Mouse (Mus musculus) neural tube, embryonic 14.5 days (tissue): ENCODE data around the gene Iqcj. TPM values are rescaled to one million over a fixed set of nuclear protein-coding genes. Genes with fewer than 3 reads are reported as not detected.

Source experiments
- ATAC-seq: fragments of 200-750 bp; cut with Nextera tagmentation; 2 replicates; pipeline ENCODE4 v1.8.0; 2017; ENCODE audit warnings: low read depth, mild to moderate bottlenecking, moderate TSS enrichment, moderate library complexity
- H3K27ac ChIP-seq: fragments of 300-500 bp; sonication (generic); 2 replicates; pipeline ENCODE4 v1.5.1; 2014; ENCODE audit warnings: low read depth, mild to moderate bottlenecking, control low read depth, low read length, moderate library complexity, mixed read lengths
- H3K27me3 ChIP-seq: fragments of 300-500 bp; sonication (generic); 2 replicates; pipeline ENCODE4 v1.6.1; 2014; ENCODE audit warnings: low read length; ENCODE audit not compliant: control insufficient read depth, insufficient read depth
- H3K36me3 ChIP-seq: fragments of 300-500 bp; sonication (generic); 2 replicates; pipeline ENCODE4 v1.6.1; 2014; ENCODE audit warnings: low read length, mixed read lengths; ENCODE audit not compliant: control insufficient read depth, insufficient read depth
- H3K4me1 ChIP-seq: fragments of 300-500 bp; sonication (generic); 2 replicates; pipeline ENCODE4 v1.6.1; 2014; ENCODE audit warnings: low read length; ENCODE audit not compliant: control insufficient read depth, insufficient read depth
- H3K4me2 ChIP-seq: fragments of 300-500 bp; sonication (generic); 2 replicates; pipeline ENCODE4 v1.6.1; 2014; ENCODE audit warnings: mild to moderate bottlenecking, low read depth, low read length, control low read depth
- H3K4me3 ChIP-seq: fragments of 300-500 bp; sonication (generic); 2 replicates; pipeline ENCODE4 v1.5.1; 2014; ENCODE audit warnings: low read depth, low read length, control low read depth, mixed read lengths
- H3K9ac ChIP-seq: fragments of 300-500 bp; sonication (generic); replicated peaks from 2 replicates; pipeline ENCODE4 v1.6.1; 2014; ENCODE audit warnings: low read depth, mild to moderate bottlenecking, control low read depth, low read length, mixed read lengths
- H3K9me3 ChIP-seq: fragments of 300-500 bp; sonication (generic); 2 replicates; pipeline ENCODE4 v1.6.1; 2016; ENCODE audit warnings: low read length; ENCODE audit not compliant: control insufficient read depth
- WGBS: fragments of 180-500 bp; shearing (Covaris S2); extraction: QIAGEN DNeasy Blood & Tissue Kit; methylation state at CpG from one replicate; pipeline ENCODE4 v1.1.7; 2014; 5-methylcytosine and 5-hydroxymethylcytosine counted together
- polyA plus RNA-seq: library from polyadenylated mRNA; unstranded; fragments of >200 nt; fragmentation: Nextera tagmentation; extraction: Ambion mirVana; gene quantifications from 2 replicates; pipeline ENCODE4 v1.2.1, GENCODE M21; 2014

Gene Iqcj
- 1.1 and 1.9 TPM in 2 replicates for polyA plus RNA-seq

DNA sequence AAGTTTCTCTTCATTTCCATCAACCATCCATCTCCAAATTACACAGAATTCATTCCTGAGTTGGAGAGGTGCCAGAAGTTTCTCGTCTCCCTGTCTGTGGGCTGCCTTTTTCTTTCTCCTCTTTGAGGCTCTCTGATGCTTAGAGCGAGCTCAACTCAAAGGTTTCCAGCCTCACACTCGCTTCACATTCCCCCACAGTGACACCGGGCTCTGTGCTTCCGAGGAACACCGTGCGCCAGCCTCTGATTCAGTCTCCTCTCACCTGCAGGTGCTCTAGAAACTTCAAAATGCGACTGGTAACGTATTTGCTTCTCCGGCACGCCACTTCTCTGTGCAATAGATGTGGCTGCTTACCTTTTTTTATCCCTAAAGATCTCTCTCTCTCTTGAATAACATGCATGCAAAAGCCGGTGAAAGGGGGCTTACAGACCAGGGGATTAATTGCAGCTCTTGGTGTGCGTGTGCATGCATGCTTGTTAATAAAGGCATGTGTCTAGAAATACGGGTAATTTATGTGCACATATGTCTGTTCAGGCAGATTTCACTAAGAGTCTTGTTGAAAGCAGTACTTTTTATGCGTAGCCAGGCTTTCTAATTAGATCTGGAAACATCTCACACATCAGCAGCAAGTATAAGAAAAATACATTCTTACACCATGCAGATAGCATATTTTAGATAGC, at the start of gene Iqcj, which contains the start of gene Iqschfp:
Iqcj (plus strand) TSS at position 195 of the 680 bp plus-strand sequence.
Iqschfp (plus strand) TSS at position 207 of the 680 bp plus-strand sequence.
- H3K27me3 ChIP-seq: no peaks in the 10 kb centered on the region
- ATAC-seq: no peak; the same call in 1 of the 2 replicates
- peaks cover 10% of the 10 kb centered on the region for H3K4me1 ChIP-seq
- H3K9me3 ChIP-seq: no peaks in the 10 kb centered on the region
- no peak within 1 kb of the TSS; the same call in 1 of the 2 replicates for H3K9ac ChIP-seq
- H3K4me3 ChIP-seq: peak within 1 kb of the TSS; percentile 18
- peak within 1 kb of the TSS; percentile 42 for H3K4me2 ChIP-seq
- peak within 1 kb of the TSS; percentile 16 for H3K27ac ChIP-seq
- H3K36me3 ChIP-seq: no peaks in the 10 kb centered on the region
- WGBS: 23% methylated on average over 15 of the region's 15 CpGs

DNA sequence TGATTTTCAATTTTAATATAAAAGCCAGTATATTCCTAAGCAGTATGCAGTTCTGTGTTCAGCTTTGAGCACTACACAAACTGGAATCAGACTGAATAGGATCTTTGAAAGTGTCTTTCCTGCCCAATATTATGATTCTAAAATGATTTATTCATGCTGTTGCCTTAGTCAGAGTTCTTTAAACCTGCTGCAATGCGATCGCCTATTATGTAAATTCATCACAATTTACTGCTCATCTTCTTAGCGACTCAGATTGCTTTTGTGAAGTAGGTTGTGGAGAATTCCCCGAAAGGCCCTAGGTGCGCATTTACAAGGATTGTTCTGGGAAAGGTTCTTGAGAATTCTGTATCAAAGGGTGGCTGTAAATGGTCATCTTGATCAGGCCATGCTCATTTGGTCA, 39.6 kb upstream of the Iqcj start:
- Histone ChIP-seq H3K4me2 (no peak overlapping the region), H3K36me3 (no peaks in the 10 kb centered on the region), H3K9me3 (no peaks in the 10 kb centered on the region), H3K27ac (no peak overlapping the region), H3K9ac (no peak overlapping the region), H3K4me1 (no peaks in the 10 kb centered on the region), H3K27me3 (no peaks in the 10 kb centered on the region), H3K4me3 (no peak overlapping the region)
- no peak for ATAC-seq
- WGBS: 71% methylated on average over 5 of the region's 5 CpGs

DNA sequence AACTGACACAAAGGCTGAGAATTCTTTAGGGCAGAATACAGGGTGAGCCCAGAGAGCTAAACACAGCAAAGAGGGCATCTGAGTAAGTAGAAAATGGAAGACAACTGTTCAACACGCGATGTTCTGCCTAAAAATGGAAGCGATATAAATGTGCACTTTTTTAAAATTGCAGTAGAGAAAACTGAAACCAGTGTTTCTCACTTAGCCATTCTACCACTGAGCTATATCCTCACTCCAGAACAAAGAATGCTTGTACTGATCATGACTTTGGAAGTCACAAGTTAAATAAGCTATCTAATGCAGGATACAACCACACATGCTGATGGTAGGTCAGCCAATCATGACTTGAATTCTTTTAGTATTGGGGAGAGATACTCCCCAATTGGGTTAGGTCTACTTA, 30.5 kb upstream of the Iqcj start:
- Histone ChIP-seq H3K27ac (no peak overlapping the region), H3K9ac (no peak overlapping the region), H3K4me1 (no peaks in the 10 kb centered on the region), H3K9me3 (no peaks in the 10 kb centered on the region), H3K27me3 (no peaks in the 10 kb centered on the region), H3K4me2 (no peak overlapping the region), H3K36me3 (no peaks in the 10 kb centered on the region), H3K4me3 (no peak overlapping the region)
- no peak for ATAC-seq
- 89% methylated on average over 3 of the region's 3 CpGs for WGBS

GRCm38 (mm10) chr3:67867420-67868065, 24.5 kb upstream of the Iqcj start:
- Histone ChIP-seq H3K4me2 (no peak overlapping the region), H3K27me3 (no peaks in the 10 kb centered on the region), H3K9ac (no peak overlapping the region), H3K27ac (no peak overlapping the region), H3K4me3 (no peak overlapping the region), H3K36me3 (no peaks in the 10 kb centered on the region), H3K9me3 (no peaks in the 10 kb centered on the region), H3K4me1 (no peaks in the 10 kb centered on the region)
- 52% methylated on average over 13 of the region's 13 CpGs for WGBS
- peak; percentile 28; the same call in 1 of the 2 replicates for ATAC-seq

GRCm38 (mm10) chr3:67869424-67869823, 22.6 kb upstream of the Iqcj start:
- 86% methylated on average over 1 of the region's 1 CpGs for WGBS
- ATAC-seq: no peak
- no peak overlapping the region for H3K4me3 ChIP-seq

GRCm38 (mm10) chr3:67877253-67877652, 14.8 kb upstream of the Iqcj start:
- no peaks in the 10 kb centered on the region for H3K36me3 ChIP-seq
- no peak overlapping the region for H3K4me2 ChIP-seq
- H3K4me3 ChIP-seq: no peak overlapping the region
- no peak overlapping the region for H3K9ac ChIP-seq
- 84% methylated on average over 4 of the region's 4 CpGs for WGBS
- H3K4me1 ChIP-seq: no peaks in the 10 kb centered on the region
- no peak for ATAC-seq
- no peaks in the 10 kb centered on the region for H3K9me3 ChIP-seq
- H3K27ac ChIP-seq: no peak overlapping the region
- H3K27me3 ChIP-seq: no peaks in the 10 kb centered on the region

More at GRCm38 (mm10) chr3:67869424-67869823, 22.6 kb upstream of the Iqcj start:
- Histone ChIP-seq H3K27me3 (no peaks in the 10 kb centered on the region), H3K4me2 (no peak overlapping the region), H3K36me3 (no peaks in the 10 kb centered on the region), H3K9ac (no peak overlapping the region), H3K27ac (no peak overlapping the region), H3K9me3 (no peaks in the 10 kb centered on the region), H3K4me1 (no peaks in the 10 kb centered on the region)

- Histone ChIP-seq H3K4me2 (no peak overlapping the region), H3K4me1 (no peaks in the 10 kb centered on the region), H3K36me3 (no peaks in the 10 kb centered on the region), H3K27ac (no peak overlapping the region), H3K9ac (no peak overlapping the region), H3K4me3 (no peak overlapping the region), H3K27me3 (no peaks in the 10 kb centered on the region), H3K9me3 (no peaks in the 10 kb centered on the region)
- 56% methylated on average over 3 of the region's 3 CpGs for WGBS
- ATAC-seq: no peak
Measured at GRCm38 (mm10) chr3:67884335-67884734, 7.7 kb upstream of the Iqcj start.

DNA sequence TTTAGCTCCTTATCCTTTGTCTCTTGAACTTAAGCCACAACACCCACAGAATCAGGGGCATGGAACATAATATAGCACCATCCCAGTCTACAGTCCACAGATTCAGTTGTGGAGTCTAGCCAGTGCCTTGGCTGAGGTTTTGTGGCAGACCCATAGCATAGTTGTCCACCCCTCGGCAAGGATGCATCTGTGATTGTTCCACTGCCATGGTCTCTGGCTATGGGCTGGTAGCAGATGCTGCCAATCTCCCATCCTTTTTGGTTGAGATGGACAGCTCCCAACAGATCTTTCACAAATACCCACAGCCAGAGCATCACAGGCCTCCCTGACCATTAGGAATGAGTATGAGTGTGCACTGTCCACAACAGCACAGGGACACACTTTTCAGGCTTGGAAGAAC, 5.8 kb upstream of the Iqcj start:
- H3K36me3 ChIP-seq: no peaks in the 10 kb centered on the region
- H3K9me3 ChIP-seq: no peaks in the 10 kb centered on the region
- H3K9ac ChIP-seq: no peak overlapping the region
- no peak overlapping the region for H3K27ac ChIP-seq
- 72% methylated on average over 1 of the region's 1 CpGs for WGBS
- no peaks in the 10 kb centered on the region for H3K27me3 ChIP-seq
- H3K4me1 ChIP-seq: peaks cover 2% of the 10 kb centered on the region; the same call in 1 of the 2 replicates
- H3K4me2 ChIP-seq: no peak overlapping the region
- ATAC-seq: no peak
- H3K4me3 ChIP-seq: no peak overlapping the region

GRCm38 (mm10) chr3:67887251-67887650, 4.8 kb upstream of the Iqcj start:
- Histone ChIP-seq H3K4me1 (peaks cover 4% of the 10 kb centered on the region), H3K27ac (no peak overlapping the region), H3K9me3 (no peaks in the 10 kb centered on the region), H3K9ac (no peak overlapping the region), H3K36me3 (no peaks in the 10 kb centered on the region), H3K4me2 (no peak overlapping the region), H3K4me3 (no peak overlapping the region), H3K27me3 (no peaks in the 10 kb centered on the region)
- no peak for ATAC-seq
